Mouse (Mus musculus) forelimb bud, embryonic 11.5 days (tissue): ENCODE measurements around the gene Synj2.
A peak's percentile ranks its signal among the peaks of the same experiment; 100 is the strongest.

Experiments
- DNase-seq: peaks from one replicate; pipeline ENCODE4 v3.0.0-alpha.2; 2012; ENCODE audit warnings: low read depth, low spot score

Synj2 gene

DNA sequence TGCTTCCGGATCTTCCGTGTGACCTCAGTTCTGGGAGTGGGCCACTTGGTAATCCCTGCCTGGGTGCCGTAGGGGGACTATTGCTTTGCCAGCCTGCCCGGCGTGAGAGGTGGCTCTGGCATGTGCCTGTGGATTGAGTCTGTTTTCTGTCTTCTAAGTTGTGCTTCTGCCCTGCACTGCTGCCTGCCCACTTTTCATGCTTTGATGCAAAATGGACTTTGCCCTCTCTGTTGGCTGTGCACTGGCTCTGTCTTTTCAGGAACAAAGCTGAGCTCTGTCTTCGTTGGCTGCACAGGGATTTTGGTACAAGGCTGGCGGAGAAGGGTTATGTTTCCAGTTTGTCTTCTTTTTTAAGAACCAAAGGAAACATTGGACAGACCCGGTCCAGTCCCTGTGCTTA is 95.4 kb downstream of the Synj2 start:
- no peak for DNase-seq

DNA sequence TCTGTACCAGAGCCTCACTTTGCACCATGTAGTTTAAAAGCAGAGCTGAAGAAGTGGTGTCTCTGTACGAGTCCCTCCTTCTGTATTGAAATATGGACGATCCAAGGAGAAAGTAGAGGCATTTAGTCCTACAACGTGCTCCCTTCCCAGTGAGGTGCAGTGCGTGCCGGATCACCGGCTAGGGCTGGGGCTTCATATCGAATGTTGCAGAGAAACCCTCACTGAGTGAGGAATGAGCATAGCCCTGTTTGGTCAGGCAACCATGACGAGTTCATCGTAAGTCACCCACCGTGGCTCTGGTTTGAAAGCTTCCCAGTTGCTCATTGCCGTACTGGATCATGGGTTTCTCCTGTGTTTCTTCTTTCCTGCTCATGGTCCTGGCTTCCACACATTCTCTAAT is 95.8 kb downstream of the Synj2 start:
- no peak for DNase-seq

DNA sequence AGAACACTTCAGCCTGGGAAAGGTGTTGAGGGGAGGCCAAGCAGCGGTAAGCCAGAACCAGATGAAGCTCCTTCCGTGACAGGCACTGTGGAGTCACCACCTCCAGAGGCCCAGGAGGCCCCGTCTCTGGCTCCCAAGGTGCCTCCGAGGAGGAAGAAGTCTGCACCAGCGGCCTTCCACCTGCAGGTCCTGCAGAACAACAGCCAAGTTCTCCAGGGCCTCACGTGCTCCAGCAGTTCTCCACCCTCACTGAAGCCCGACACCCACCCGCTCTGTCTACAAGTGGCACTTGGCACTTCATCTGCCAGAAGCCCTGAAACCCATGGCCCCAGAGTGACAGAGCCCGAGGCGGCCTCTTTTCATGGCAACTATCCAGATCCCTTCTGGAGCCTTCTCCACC is 96.4 kb downstream of the Synj2 start:
- DNase-seq = no peak

GRCm38 (mm10) chr17:6052801-6053200 is 111.7 kb downstream of the Synj2 start:
- no peak for DNase-seq

GRCm38 (mm10) chr17:6054934-6055355 is 113.9 kb downstream of the Synj2 start:
- peak; percentile 73 for DNase-seq

GRCm38 (mm10) chr17:6062793-6063192 is 121.7 kb downstream of the Synj2 start:
- DNase-seq = no peak

DNA sequence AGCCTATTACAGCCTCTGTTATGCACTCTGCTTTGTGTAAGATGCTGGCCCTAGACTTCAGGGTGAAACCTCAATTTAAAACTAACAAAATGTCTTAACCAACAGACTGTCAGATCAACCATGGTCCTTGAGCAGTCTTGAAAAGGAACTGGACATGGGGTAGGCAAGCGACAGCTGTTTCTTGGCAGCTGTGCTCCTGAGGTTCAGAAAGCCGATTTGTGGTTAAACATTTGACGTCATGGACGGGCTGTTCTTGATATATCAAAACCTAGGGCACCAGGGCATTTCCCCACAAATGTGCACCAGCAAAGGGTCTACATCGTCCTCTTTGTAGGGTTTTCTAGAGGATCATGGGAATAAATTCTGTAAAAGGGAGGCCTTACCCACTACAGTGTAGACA is 122.5 kb downstream of the Synj2 start:
- no peak for DNase-seq

- no peak for DNase-seq
These were observed 124.9 kb downstream of the Synj2 start for GRCm38 (mm10) chr17:6066021-6066420.

DNA sequence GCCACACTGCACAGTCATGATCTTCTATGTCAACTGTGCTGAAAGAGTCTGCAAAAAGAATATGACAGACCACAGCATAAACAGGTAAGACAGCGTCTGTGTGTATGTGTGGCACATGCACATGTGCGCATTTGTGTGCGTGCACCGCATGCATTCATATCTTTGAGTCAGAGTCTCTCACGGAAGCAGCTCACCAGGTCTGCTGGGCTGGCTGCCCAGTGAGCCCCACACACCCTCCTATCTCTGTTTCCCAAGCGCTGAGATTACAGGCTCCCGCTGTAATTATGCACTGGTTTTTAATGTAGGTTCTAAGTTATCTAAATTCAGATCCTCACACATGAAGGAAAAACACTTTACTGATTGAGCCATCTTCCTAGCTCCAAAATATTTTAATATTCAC is 126.5 kb downstream of the Synj2 start:
- DNase-seq = no peak

- DNase-seq = no peak
These were observed 128.8 kb downstream of the Synj2 start for GRCm38 (mm10) chr17:6069866-6070265.

DNA sequence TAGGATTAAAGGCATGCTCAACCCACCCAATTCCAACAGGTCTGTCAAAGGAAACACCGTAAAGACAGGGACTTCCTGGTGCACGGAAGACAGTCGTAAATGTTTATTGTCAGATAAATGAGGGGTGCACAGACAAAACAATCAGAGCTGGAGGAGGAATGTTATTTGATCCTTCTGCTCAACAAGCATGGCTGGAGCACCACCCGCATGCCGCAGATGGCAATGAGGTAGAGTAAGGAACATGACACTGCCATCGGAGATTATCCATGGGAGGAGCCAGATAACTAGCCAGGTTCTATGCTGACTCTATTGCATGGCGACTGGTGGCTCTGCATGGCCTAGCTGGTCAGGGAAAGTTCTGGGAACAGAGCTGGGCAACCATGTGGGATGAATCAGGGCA is 132.3 kb downstream of the Synj2 start:
- DNase-seq = no peak

DNA sequence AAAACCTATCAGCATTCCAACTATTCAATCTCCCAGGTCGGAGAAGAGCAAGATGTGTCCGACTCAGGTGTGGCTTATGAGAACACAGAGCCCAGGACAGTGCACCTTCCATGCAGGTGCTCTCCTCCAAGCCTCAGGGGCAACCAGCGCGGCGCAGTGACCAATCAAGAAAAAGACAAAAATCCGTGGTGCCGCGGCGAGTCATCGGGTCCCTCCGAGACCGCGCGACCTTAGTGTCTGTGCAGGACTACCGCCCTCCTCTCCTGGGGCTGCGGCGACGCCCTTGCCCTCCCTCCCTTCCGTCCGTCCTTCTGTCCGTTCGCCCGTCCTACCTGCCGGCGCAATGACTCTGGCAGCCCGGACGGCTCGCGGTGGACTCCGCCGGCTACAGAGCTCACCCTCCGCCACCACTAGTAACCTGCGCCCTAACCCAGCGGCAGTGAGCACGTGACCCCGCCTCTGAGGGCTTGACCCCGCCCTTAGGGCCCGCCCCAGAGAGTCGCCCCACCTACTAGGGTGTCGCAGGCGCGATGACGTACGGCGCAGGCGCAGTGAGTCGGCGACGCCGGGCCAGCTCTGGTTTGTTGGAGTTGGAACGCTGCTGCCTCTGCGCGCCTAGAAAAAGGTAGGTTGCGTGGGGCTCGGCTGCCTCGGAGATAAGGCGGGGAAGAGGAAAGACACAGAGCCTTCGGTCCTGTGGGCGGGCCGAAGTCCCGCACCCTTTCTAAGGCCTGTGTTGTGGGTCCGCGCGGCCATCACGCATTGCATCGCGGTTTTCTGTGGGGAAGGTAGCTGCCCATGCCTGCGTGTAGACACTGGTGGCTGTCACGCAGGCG is 138.4 kb downstream of the Synj2 start, which contains the start of the genes Serac1 and Gtf2h5:
Gene Serac1 (minus strand): TSS at position 455 of the 836 bp plus-strand sequence.
Gene Gtf2h5 (plus strand): TSS at position 500 of the 836 bp plus-strand sequence.
- peak; percentile 96 for DNase-seq

- DNase-seq = no peak
These were observed 142.3 kb downstream of the Synj2 start for GRCm38 (mm10) chr17:6083323-6083890.

GRCm38 (mm10) chr17:6091604-6092003 is 150.5 kb downstream of the Synj2 start:
- DNase-seq = no peak
